Mouse (Mus musculus): ENCODE measurements around the gene Znrf2.
"Not testable (repeated sequence)": the region's sequence is repeated elsewhere in the genome, so short reads cannot be mapped to it uniquely, and the experiment has no call there.

Znrf2 gene

GRCm38 (mm10) chr6:54809531-54810313, 7.0 kb upstream of the Znrf2 start:
- DNase-seq, result peak; percentile 60 to 76

- peak in 1 of 2 experiments; percentile 30 for DNase-seq
These were observed 6.4 kb upstream of the Znrf2 start for GRCm38 (mm10) chr6:54810314-54810646.

- DNase-seq, result peak; percentile 80 to 82
These were observed 5.0 kb upstream of the Znrf2 start for GRCm38 (mm10) chr6:54811546-54812250.

GRCm38 (mm10) chr6:54812276-54812675, 4.4 kb upstream of the Znrf2 start:
- peak; percentile 79 to 83 for DNase-seq

GRCm38 (mm10) chr6:54815428-54816130, 1.1 kb upstream of the Znrf2 start:
- no peak for DNase-seq

- DNase-seq, result peak; percentile 68 to 76
These were observed 601 bp downstream of the Znrf2 start for GRCm38 (mm10) chr6:54817266-54817767.

GRCm38 (mm10) chr6:54818389-54818788, 1.7 kb downstream of the Znrf2 start:
- DNase-seq, result no peak

GRCm38 (mm10) chr6:54819272-54819671, 2.6 kb downstream of the Znrf2 start:
- DNase-seq, result no peak

GRCm38 (mm10) chr6:54819746-54820145, 3.0 kb downstream of the Znrf2 start:
- no peak for DNase-seq

- no peak for DNase-seq
These were observed 5.6 kb downstream of the Znrf2 start for GRCm38 (mm10) chr6:54822348-54822747.

GRCm38 (mm10) chr6:54824561-54824960, 7.8 kb downstream of the Znrf2 start:
- DNase-seq, result not testable (repeated sequence)

- DNase-seq, result peak; percentile 54 to 74
These were observed 10.8 kb downstream of the Znrf2 start for GRCm38 (mm10) chr6:54827481-54827880.

- no peak for DNase-seq
These were observed 11.6 kb downstream of the Znrf2 start for GRCm38 (mm10) chr6:54828274-54828673.

GRCm38 (mm10) chr6:54830048-54830772, 13.5 kb downstream of the Znrf2 start:
- no peak for DNase-seq

GRCm38 (mm10) chr6:54831069-54831720, 14.5 kb downstream of the Znrf2 start:
- DNase-seq, result no peak

- DNase-seq, result no peak
These were observed 16.7 kb downstream of the Znrf2 start for GRCm38 (mm10) chr6:54833427-54833826.

- no peak for DNase-seq
These were observed 19.9 kb downstream of the Znrf2 start for GRCm38 (mm10) chr6:54836666-54837065.

GRCm38 (mm10) chr6:54841399-54841798, 24.7 kb downstream of the Znrf2 start:
- no peak for DNase-seq

GRCm38 (mm10) chr6:54842041-54842440, 25.3 kb downstream of the Znrf2 start:
- no peak for DNase-seq

- no peak for DNase-seq
These were observed 31.8 kb downstream of the Znrf2 start for GRCm38 (mm10) chr6:54848546-54848945.

- DNase-seq, result no peak
These were observed 32.8 kb downstream of the Znrf2 start for GRCm38 (mm10) chr6:54849179-54850156.
